Mouse (Mus musculus): ENCODE measurements around the gene Olfr155.

Gene Olfr155

GRCm38 (mm10) chr4:43851265-43851664 lies at the start of gene Olfr155:
TSS of gene Olfr155 (plus strand) at chr4:43851565.
- no peak for DNase-seq

GRCm38 (mm10) chr4:43822896-43823550 lies 28.3 kb upstream of the Olfr155 start:
- no peak for DNase-seq

GRCm38 (mm10) chr4:43823845-43824337 lies 27.5 kb upstream of the Olfr155 start, which contains the start of gene Olfr156:
TSS of gene Olfr156 (minus strand) at chr4:43823895.
- no peak for DNase-seq

- DNase-seq = no peak
Observed at GRCm38 (mm10) chr4:43828806-43829205, 22.6 kb upstream of the Olfr155 start.

GRCm38 (mm10) chr4:43832031-43832430 lies 19.3 kb upstream of the Olfr155 start:
- DNase-seq = no peak

GRCm38 (mm10) chr4:43833752-43834151 lies 17.6 kb upstream of the Olfr155 start:
- no peak for DNase-seq

- no peak for DNase-seq
Observed at GRCm38 (mm10) chr4:43834749-43835148, 16.6 kb upstream of the Olfr155 start.

- no peak for DNase-seq
Observed at GRCm38 (mm10) chr4:43838326-43838725, 13.0 kb upstream of the Olfr155 start.

- DNase-seq = no peak
Observed at GRCm38 (mm10) chr4:43840101-43840500, 11.3 kb upstream of the Olfr155 start, which contains the start of gene Olfr157. TSS of gene Olfr157 (minus strand) at chr4:43840201.

- no peak for DNase-seq
Observed at GRCm38 (mm10) chr4:43854101-43854500, 2.7 kb downstream of the Olfr155 start.

- DNase-seq = no peak
Observed at GRCm38 (mm10) chr4:43859886-43860285, 8.5 kb downstream of the Olfr155 start.

GRCm38 (mm10) chr4:43860744-43861519 lies 9.6 kb downstream of the Olfr155 start:
- DNase-seq = peak; percentile 30

- DNase-seq = no peak
Observed at GRCm38 (mm10) chr4:43863298-43863697, 11.9 kb downstream of the Olfr155 start.

- DNase-seq = no peak
Observed at GRCm38 (mm10) chr4:43869821-43870220, 18.5 kb downstream of the Olfr155 start.

GRCm38 (mm10) chr4:43874501-43874900 lies 23.1 kb downstream of the Olfr155 start:
- DNase-seq = no peak

- DNase-seq = peak; percentile 74
Observed at GRCm38 (mm10) chr4:43875160-43875918, 24.0 kb downstream of the Olfr155 start, which contains the start of gene Reck. TSS of gene Reck (plus strand) at chr4:43875530.

- DNase-seq = peak; percentile 24
Observed at GRCm38 (mm10) chr4:43875919-43876411, 24.6 kb downstream of the Olfr155 start.

- no peak for DNase-seq
Observed at GRCm38 (mm10) chr4:43877230-43877629, 25.9 kb downstream of the Olfr155 start.

- DNase-seq = no peak
Observed at GRCm38 (mm10) chr4:43878121-43878776, 26.9 kb downstream of the Olfr155 start.

- DNase-seq = no peak
Observed at GRCm38 (mm10) chr4:43879566-43879965, 28.2 kb downstream of the Olfr155 start.

GRCm38 (mm10) chr4:43884196-43884595 lies 32.8 kb downstream of the Olfr155 start:
- DNase-seq = no peak

GRCm38 (mm10) chr4:43891247-43891646 lies 39.9 kb downstream of the Olfr155 start:
- DNase-seq = no peak
